In genomic region chr17:36060829-36061228, GRCm38 (mm10) we compare ENCODE assay signal across 9 mouse cellular contexts. TPM values are rescaled to one million over a fixed set of nuclear protein-coding genes. Genes with fewer than 3 reads are reported as not detected.
DNase-seq lines count a peak whose midpoint lies in the region; ATAC-seq and TF ChIP-seq lines count a peak whose summit lies in the region.
"Had no signal": no experiment of that assay in that cellular context is flagged by ENCODE, and none has a peak within 500 bp of the region (broad histone marks: within the 10 kb centered on the region; RNA-seq: fewer than 3 reads in every experiment).

No protein-coding gene starts in this region.

- H3K27ac ChIP-seq in lung, postnatal 0 days (ENCODE audit: low read length): no peak overlapping the region
- H3K27ac ChIP-seq: liver, embryonic 15.5 days had no signal

- no peak overlapping the region for H3K4me2 ChIP-seq in lung, postnatal 0 days (replicated peaks; ENCODE audit: low read depth, low read length)
- H3K4me2 ChIP-seq: liver, embryonic 15.5 days had no signal

- H3K36me3 ChIP-seq in lung, postnatal 0 days (ENCODE audit: insufficient read depth, low read length): no peaks in the 10 kb centered on the region
- H3K36me3 ChIP-seq: liver, embryonic 15.5 days had no signal

- no peaks in the 10 kb centered on the region for H3K9me3 ChIP-seq in lung, postnatal 0 days (ENCODE audit: low read length)
- H3K9me3 ChIP-seq: liver, embryonic 15.5 days had no signal

- intact Hi-C loops in gastrocnemius, postnatal 36 days (cut with DNase I): loop anchor here (10.0 kb wide), 2 partner anchors 74 to 134 kb away; partner anchors contain the start of gene H2-T3

- no peak overlapping the region for H3K9ac ChIP-seq in lung, postnatal 0 days (replicated peaks; ENCODE audit: low read depth)
- H3K9ac ChIP-seq: liver, embryonic 15.5 days had no signal

- peak; percentile 90 for TF ChIP-seq CTCF in Patski (IDR thresholded peaks at IDR 0.05)
- TF ChIP-seq CTCF in lung, postnatal 0 days (IDR thresholded peaks at IDR 0.05): peak; percentile 77

- in situ Hi-C loops in Patski (cut with MboI; ENCODE audit: low pct_unique_long_range_greater_than_20kb): loop anchor here (10.0 kb wide), 3 partner anchors 74 to 364 kb away; no protein-coding TSS in a partner anchor

- CTCF ChIA-PET in Patski (lab: Charles Lee): interaction anchor here (0.7 to 2.6 kb wide), 21 partner anchors 14 to 148 kb away, joined by 3 to 19 read pairs (median 4); partner anchors contain the start of gene Prr3

- no peaks in the 10 kb centered on the region for H3K4me1 ChIP-seq in lung, postnatal 0 days (ENCODE audit: insufficient read depth, low read depth, low read length)
- H3K4me1 ChIP-seq: liver, embryonic 15.5 days had no signal

- DNase-seq in CD4-positive, CD25-positive, alpha-beta regulatory T cell, adult 2 months (ENCODE audit: low read depth, low spot score): peak; percentile 93
- DNase-seq in Patski (ENCODE audit: low read depth, low spot score): peak; percentile 64
- peak; percentile 88 to 95 for DNase-seq in cerebellum, postnatal 14 days
- DNase-seq in gastrocnemius, postnatal 36 days: peak; percentile 59 to 77
- peak; percentile 91 for DNase-seq in layer of hippocampus, adult 11-12 months (ENCODE audit: low spot score)
- DNase-seq in lung, postnatal 0 days (ENCODE audit: low spot score): peak; percentile 87
- DNase-seq in right cerebral cortex, postnatal 25 days: peak; percentile 78
- peak; percentile 84 to 90 for DNase-seq in urinary bladder, postnatal 36 days (ENCODE audit: low spot score in 2 of 2)

- 29% methylated on average over 2 of the region's 2 CpGs for WGBS in lung, postnatal 0 days

- TF ChIP-seq EP300 in lung, postnatal 0 days (IDR thresholded peaks at IDR 0.05): no peak

- peak; percentile 71 for ATAC-seq in Patski
- ATAC-seq in lung, postnatal 0 days: peak; percentile 47; the same call in 1 of the 2 replicates

- H3K4me3 ChIP-seq in lung, postnatal 0 days (ENCODE audit: low read depth, low read length): no peak overlapping the region
- H3K4me3 ChIP-seq: liver, embryonic 15.5 days had no signal

- POLR2A ChIA-PET in Patski (lab: Charles Lee): interaction anchor here (1.8 kb wide), 1 partner anchor 73 kb away, joined by 4 read pairs; no protein-coding TSS in a partner anchor

- no peaks in the 10 kb centered on the region for H3K27me3 ChIP-seq in Patski
- no peaks in the 10 kb centered on the region for H3K27me3 ChIP-seq in lung, postnatal 0 days (replicated peaks; ENCODE audit: insufficient read depth, low read length)
- H3K27me3 ChIP-seq: liver, embryonic 15.5 days had no signal

RNA-seq across cellular contexts. Expression of gene Gm11127, which starts 2.7 kb away (rescaled TPM):
- polyA plus RNA-seq in Patski (2021): 9.1 TPM
- 1 to 10 TPM; 1.5 to 2.1 TPM for total RNA-seq in gastrocnemius, postnatal 36 days (2021)
- not detected in 2 replicates for polyA plus RNA-seq in lung, postnatal 0 days (2015; fragmentation: Nextera tagmentation; extraction: Ambion mirVana)
- polyA plus RNA-seq: liver, embryonic 15.5 days had no signal

RNA-seq across cellular contexts. Expression of gene Gm6034, which starts 18.1 kb away (rescaled TPM):
- polyA plus RNA-seq in Patski (2021): not detected
- not detected for total RNA-seq in gastrocnemius, postnatal 36 days (2021)
- polyA plus RNA-seq in lung, postnatal 0 days (2015; fragmentation: Nextera tagmentation; extraction: Ambion mirVana): not detected in 2 replicates
- polyA plus RNA-seq: liver, embryonic 15.5 days had no signal

RNA-seq across cellular contexts. Expression of gene H2-T22, which starts 18.3 kb away (rescaled TPM):
- 24.8 TPM for polyA plus RNA-seq in Patski (2021)
- 1 to 10 TPM; 7.1 to 8.0 TPM for total RNA-seq in gastrocnemius, postnatal 36 days (2021)
- polyA plus RNA-seq in lung, postnatal 0 days (2015; fragmentation: Nextera tagmentation; extraction: Ambion mirVana): 23.9 and 24.4 TPM in 2 replicates

RNA-seq across cellular contexts. Expression of gene H2-T23, which starts 28.2 kb away (rescaled TPM):
- 28.3 TPM for polyA plus RNA-seq in Patski (2021)
- total RNA-seq in gastrocnemius, postnatal 36 days (2021): 1 to 10 TPM; 7.7 to 8.3 TPM
- polyA plus RNA-seq in lung, postnatal 0 days (2015; fragmentation: Nextera tagmentation; extraction: Ambion mirVana): 50.4 and 53.1 TPM in 2 replicates

RNA-seq across cellular contexts. Expression of gene H2-T24, which starts 40.5 kb away (rescaled TPM):
- polyA plus RNA-seq in Patski (2021): 0.31 TPM
- 1 to 10 TPM in 1 of 2 experiments, under 1 TPM in 1; 0.84 to 2.1 TPM for total RNA-seq in gastrocnemius, postnatal 36 days (2021)
- polyA plus RNA-seq in lung, postnatal 0 days (2015; fragmentation: Nextera tagmentation; extraction: Ambion mirVana): 2.7 and 3.7 TPM in 2 replicates

Comparison
In these comparisons a context has a peak if more than half of its experiments do, and no peak if none do; other contexts are left out.
1. RNA of gene Gm11127, which starts 2.7 kb away (polyA plus RNA-seq): 9.1 TPM in Patski (single experiment); not detected in lung, postnatal 0 days; every median in the first group is over 10 times any median in the second.
2. Peak in every context shown above with its lines, with median percentiles within 50 percentile points of each other: DNase-seq.